Mouse (Mus musculus) forebrain, postnatal 0 days (tissue): ENCODE data around the gene Tekt5. TPM values are rescaled to one million over a fixed set of nuclear protein-coding genes. Genes with fewer than 3 reads are reported as not detected.

Experiments used
- ATAC-seq: fragments of 200-750 bp; cut with Nextera tagmentation; 2 replicates; pipeline ENCODE4 v1.8.0; 2017; ENCODE audit warnings: mild to moderate bottlenecking, moderate library complexity
- DNase-seq: peaks from one replicate; pipeline ENCODE4 v3.0.0-alpha.2; 2015
- H3K27ac ChIP-seq: fragments of 300-500 bp; sonication (generic); 2 replicates; pipeline ENCODE4 v1.5.1; 2014; ENCODE audit warnings: low read depth, mild to moderate bottlenecking, antibody characterized with exemption, low read length, moderate library complexity, mixed read lengths
- H3K27me3 ChIP-seq: fragments of 300-500 bp; sonication (generic); 2 replicates; pipeline ENCODE4 v1.6.1; 2014; ENCODE audit warnings: mild to moderate bottlenecking, low read length, mixed read lengths; ENCODE audit not compliant: insufficient read depth
- H3K36me3 ChIP-seq: fragments of 300-500 bp; sonication (generic); 2 replicates; pipeline ENCODE4 v1.6.1; 2014; ENCODE audit warnings: mild to moderate bottlenecking, moderate library complexity; ENCODE audit not compliant: insufficient read depth
- H3K4me1 ChIP-seq: fragments of 300-500 bp; sonication (generic); 2 replicates; pipeline ENCODE4 v1.6.1; 2014; ENCODE audit warnings: antibody characterized with exemption; ENCODE audit not compliant: insufficient read depth
- H3K4me2 ChIP-seq: fragments of 300-500 bp; sonication (generic); 2 replicates; pipeline ENCODE4 v1.6.1; 2014; ENCODE audit warnings: low read depth, mild to moderate bottlenecking, moderate library complexity
- H3K4me3 ChIP-seq: fragments of 300-500 bp; sonication (generic); 2 replicates; pipeline ENCODE4 v1.5.1; 2014; ENCODE audit warnings: low read depth, low read length, mixed read lengths
- H3K9ac ChIP-seq: fragments of 300-500 bp; sonication (generic); 2 replicates; pipeline ENCODE4 v1.6.1; 2014; ENCODE audit warnings: mild to moderate bottlenecking
- H3K9me3 ChIP-seq: fragments of 300-500 bp; sonication (generic); 2 replicates; pipeline ENCODE4 v1.6.1; 2016; ENCODE audit warnings: low read length
- CTCF ChIP-seq: sonication (generic); IDR thresholded peaks from 2 replicates; pipeline ENCODE4 v1.5.1; 2016; ENCODE audit warnings: antibody characterized with exemption, control low read depth, low read depth
- WGBS: fragments of 180-500 bp; shearing (Covaris S2); extraction: QIAGEN DNeasy Blood & Tissue Kit; methylation state at CpG from one replicate; pipeline ENCODE4 v1.1.7; 2014; 5-methylcytosine and 5-hydroxymethylcytosine counted together
- polyA plus RNA-seq: library from polyadenylated mRNA; unstranded; fragments of >200 nt; fragmentation: Nextera tagmentation; extraction: Ambion mirVana; gene quantifications from 2 replicates; pipeline ENCODE4 v1.2.1, GENCODE M21; 2015
- total RNA-seq: library from RNA; depleted of rRNA; stranded (reverse); fragments of >200 nt; gene quantifications from 2 replicates; pipeline ENCODE4 v1.2.3, GENCODE M21; 2014

Gene Tekt5
- total and polyA plus RNA-seq, 2 experiments from 2014 or later, result 5.4 to 11.8 TPM

GRCm38 (mm10) chr16:10432387-10432786 lies 37.1 kb upstream of the Tekt5 start:
- Histone ChIP-seq H3K36me3 (peaks cover 4% of the 10 kb centered on the region), H3K27ac (no peak overlapping the region), H3K4me3 (no peak overlapping the region), H3K4me1 (no peaks in the 10 kb centered on the region), H3K27me3 (no peaks in the 10 kb centered on the region), H3K9me3 (no peaks in the 10 kb centered on the region), H3K4me2 (no peak overlapping the region), H3K9ac (no peak overlapping the region)
- DNase-seq, result no peak
- TF ChIP-seq CTCF, result no peak
- WGBS, result 88% methylated on average over 4 of the region's 4 CpGs
- no peak for ATAC-seq

GRCm38 (mm10) chr16:10431911-10432310 lies 36.6 kb upstream of the Tekt5 start:
- Histone ChIP-seq H3K27me3 (no peaks in the 10 kb centered on the region), H3K36me3 (peaks cover 8% of the 10 kb centered on the region), H3K4me2 (no peak overlapping the region), H3K9ac (no peak overlapping the region), H3K4me3 (no peak overlapping the region), H3K4me1 (no peaks in the 10 kb centered on the region), H3K9me3 (no peaks in the 10 kb centered on the region), H3K27ac (no peak overlapping the region)
- WGBS, result 82% methylated on average over 1 of the region's 1 CpGs
- ATAC-seq (no peak), DNase-seq (no peak)
- no peak for TF ChIP-seq CTCF

- Histone ChIP-seq H3K27me3 (no peaks in the 10 kb centered on the region), H3K9me3 (no peaks in the 10 kb centered on the region), H3K36me3 (peaks cover 83% of the 10 kb centered on the region), H3K27ac (no peak overlapping the region), H3K9ac (no peak overlapping the region), H3K4me2 (no peak overlapping the region), H3K4me3 (no peak overlapping the region), H3K4me1 (no peaks in the 10 kb centered on the region)
- WGBS, result 96% methylated on average over 9 of the region's 9 CpGs
- ATAC-seq, result no peak
- DNase-seq, result no peak
- TF ChIP-seq CTCF, result no peak
These were observed 25.3 kb upstream of the Tekt5 start for GRCm38 (mm10) chr16:10420447-10421054.

DNA sequence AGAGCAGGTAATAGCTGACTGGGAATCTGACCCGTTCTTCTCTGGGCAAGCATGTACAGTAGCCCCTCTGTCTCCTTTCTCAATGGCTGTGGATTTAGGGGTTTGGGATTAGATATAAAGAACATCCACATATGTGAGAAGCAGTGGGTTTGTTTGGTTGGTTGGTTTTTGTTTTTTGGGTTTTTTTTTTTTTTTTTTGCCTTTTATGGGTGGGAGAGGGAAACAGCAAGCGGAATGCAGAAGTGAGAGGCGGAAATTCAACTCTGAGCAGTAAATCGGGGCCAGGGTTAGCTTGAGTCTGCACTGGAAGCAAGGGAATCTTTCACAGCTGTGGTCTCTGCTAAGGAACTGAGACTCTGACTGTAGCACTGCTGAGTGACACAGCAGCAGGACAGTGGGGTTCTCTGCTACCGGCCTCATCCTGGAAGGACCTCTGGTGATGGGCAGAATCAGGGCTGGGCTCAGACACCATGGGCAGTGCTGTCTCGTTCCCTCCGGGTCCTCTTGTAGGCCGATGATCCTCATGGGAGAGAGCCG lies 22.5 kb upstream of the Tekt5 start:
- Histone ChIP-seq H3K4me2 (no peak overlapping the region), H3K4me1 (no peaks in the 10 kb centered on the region), H3K9me3 (no peaks in the 10 kb centered on the region), H3K9ac (no peak overlapping the region), H3K36me3 (peaks cover 56% of the 10 kb centered on the region), H3K27me3 (no peaks in the 10 kb centered on the region), H3K4me3 (no peak overlapping the region), H3K27ac (no peak overlapping the region)
- TF ChIP-seq CTCF, result no peak
- WGBS, result 97% methylated on average over 9 of the region's 9 CpGs
- ATAC-seq (no peak), DNase-seq (no peak)

- Histone ChIP-seq H3K9ac (no peak overlapping the region), H3K4me3 (no peak overlapping the region), H3K4me1 (no peaks in the 10 kb centered on the region), H3K27ac (no peak overlapping the region), H3K9me3 (no peaks in the 10 kb centered on the region), H3K27me3 (no peaks in the 10 kb centered on the region), H3K36me3 (peaks cover 47% of the 10 kb centered on the region), H3K4me2 (no peak overlapping the region)
- ATAC-seq, result no peak
- 96% methylated on average over 4 of the region's 4 CpGs for WGBS
- peak; percentile 48 for TF ChIP-seq CTCF
- DNase-seq, result no peak
These were observed 21.6 kb upstream of the Tekt5 start for GRCm38 (mm10) chr16:10416866-10417265.

GRCm38 (mm10) chr16:10415976-10416375 lies 20.7 kb upstream of the Tekt5 start:
- Histone ChIP-seq H3K4me2 (no peak overlapping the region), H3K4me1 (0 out of 2 replicates have a peak, but pooled peaks cover 5% of the 10 kb centered on the region), H3K9me3 (no peaks in the 10 kb centered on the region), H3K27ac (no peak overlapping the region), H3K9ac (no peak overlapping the region), H3K4me3 (no peak overlapping the region), H3K36me3 (peaks cover 39% of the 10 kb centered on the region), H3K27me3 (no peaks in the 10 kb centered on the region)
- peak; percentile 62 for TF ChIP-seq CTCF
- 64% methylated on average over 6 of the region's 6 CpGs for WGBS
- ATAC-seq, result no peak
- peak; percentile 9 for DNase-seq
